Mouse (Mus musculus) hindbrain, embryonic 12.5 days (tissue): ENCODE data around the gene Repin1. TPM values are rescaled to one million over a fixed set of nuclear protein-coding genes. Genes with fewer than 3 reads are reported as not detected.

Source experiments
- ATAC-seq: fragments of 200-750 bp; cut with Nextera tagmentation; 2 replicates; pipeline ENCODE4 v1.8.0; 2017; ENCODE audit warnings: moderate TSS enrichment; ENCODE audit not compliant: low FRiP score
- H3K27ac ChIP-seq: fragments of 300-500 bp; sonication (generic); 2 replicates; pipeline ENCODE4 v1.5.1; 2016; ENCODE audit warnings: mild to moderate bottlenecking
- H3K27me3 ChIP-seq: fragments of 300-500 bp; sonication (generic); 2 replicates; pipeline ENCODE4 v1.6.1; 2016; ENCODE audit warnings: mild to moderate bottlenecking
- H3K36me3 ChIP-seq: fragments of 300-500 bp; sonication (generic); 2 replicates; pipeline ENCODE4 v1.6.1; 2016; ENCODE audit warnings: mild to moderate bottlenecking
- H3K4me1 ChIP-seq: fragments of 300-500 bp; sonication (generic); 2 replicates; pipeline ENCODE4 v1.6.1; 2016
- H3K4me2 ChIP-seq: fragments of 300-500 bp; sonication (generic); replicated peaks from 2 replicates; pipeline ENCODE4 v1.6.1; 2016; ENCODE audit warnings: mild to moderate bottlenecking
- H3K4me3 ChIP-seq: fragments of 300-500 bp; sonication (generic); 2 replicates; pipeline ENCODE4 v1.5.1; 2016; ENCODE audit warnings: mild to moderate bottlenecking
- H3K9ac ChIP-seq: fragments of 300-500 bp; sonication (generic); 2 replicates; pipeline ENCODE4 v1.6.1; 2016; ENCODE audit warnings: mild to moderate bottlenecking, moderate library complexity
- H3K9me3 ChIP-seq: fragments of 300-500 bp; sonication (generic); replicated peaks from 2 replicates; pipeline ENCODE4 v1.6.1; 2016; ENCODE audit warnings: mild to moderate bottlenecking
- WGBS: fragments of 180-500 bp; shearing (Covaris S2); methylation state at CpG from one replicate; pipeline ENCODE4 v1.1.7; 2016; 5-methylcytosine and 5-hydroxymethylcytosine counted together
- polyA plus RNA-seq: library from polyadenylated mRNA; unstranded; fragments of >200 nt; fragmentation: Nextera tagmentation; extraction: Ambion mirVana; gene quantifications from 2 replicates; pipeline ENCODE4 v1.2.1, GENCODE M21; 2016

Gene Repin1
- polyA plus RNA-seq, 1 experiment from 2014 or later: 43.9 TPM

GRCm38 (mm10) chr6:48566312-48566711 lies 27.4 kb upstream of the Repin1 start:
- no peak overlapping the region for H3K9ac ChIP-seq
- no peak overlapping the region for H3K4me3 ChIP-seq
- H3K4me2 ChIP-seq: no peak overlapping the region
- no peak overlapping the region for H3K27ac ChIP-seq
- no peak for ATAC-seq
- peaks cover 32% of the 10 kb centered on the region for H3K36me3 ChIP-seq
- H3K9me3 ChIP-seq: no peaks in the 10 kb centered on the region
- H3K27me3 ChIP-seq: no peaks in the 10 kb centered on the region
- H3K4me1 ChIP-seq: 0 out of 2 replicates have a peak, but pooled peaks cover 5% of the 10 kb centered on the region
- 60% methylated on average over 5 of the region's 5 CpGs for WGBS

GRCm38 (mm10) chr6:48568036-48568984 lies 25.4 kb upstream of the Repin1 start:
- Histone ChIP-seq H3K36me3 (peaks cover 23% of the 10 kb centered on the region), H3K27me3 (no peaks in the 10 kb centered on the region), H3K27ac (no peak overlapping the region), H3K9me3 (no peaks in the 10 kb centered on the region), H3K4me3 (no peak overlapping the region), H3K4me1 (0 out of 2 replicates have a peak, but pooled peaks cover 5% of the 10 kb centered on the region), H3K4me2 (no peak overlapping the region), H3K9ac (no peak overlapping the region)
- WGBS: 86% methylated on average over 21 of the region's 21 CpGs
- ATAC-seq: no peak

GRCm38 (mm10) chr6:48569065-48569807 lies 24.4 kb upstream of the Repin1 start:
- Histone ChIP-seq H3K4me1 (0 out of 2 replicates have a peak, but pooled peaks cover 5% of the 10 kb centered on the region), H3K36me3 (peaks cover 19% of the 10 kb centered on the region), H3K9ac (no peak overlapping the region), H3K27me3 (no peaks in the 10 kb centered on the region), H3K4me2 (no peak overlapping the region), H3K4me3 (no peak overlapping the region), H3K9me3 (no peaks in the 10 kb centered on the region), H3K27ac (no peak overlapping the region)
- WGBS: 86% methylated on average over 7 of the region's 8 CpGs
- ATAC-seq: no peak

DNA sequence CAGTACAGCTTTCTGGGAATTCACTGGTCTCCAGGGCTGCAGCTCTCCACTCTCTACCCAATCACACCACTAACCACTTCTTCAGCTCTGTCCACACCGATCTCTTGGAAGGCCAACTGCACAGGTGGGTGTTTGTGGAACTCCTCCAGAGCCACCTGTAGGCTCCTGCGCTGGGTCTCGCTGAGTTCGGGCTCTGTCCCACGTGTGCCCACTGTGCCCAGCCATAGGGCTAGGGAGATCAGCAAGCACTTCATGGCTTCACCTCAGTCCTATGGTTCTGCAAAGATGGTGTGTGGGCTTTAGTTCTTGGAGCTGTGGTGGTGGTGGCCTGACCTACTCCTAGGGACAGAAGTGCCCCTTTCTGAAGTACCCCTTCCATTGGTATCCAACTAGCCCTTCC lies 21.7 kb upstream of the Repin1 start:
- 95% methylated on average over 5 of the region's 5 CpGs for WGBS
- no peaks in the 10 kb centered on the region for H3K27me3 ChIP-seq
- H3K9ac ChIP-seq: no peak overlapping the region
- no peak overlapping the region for H3K4me3 ChIP-seq
- no peak overlapping the region for H3K4me2 ChIP-seq
- no peaks in the 10 kb centered on the region for H3K4me1 ChIP-seq
- no peak for ATAC-seq
- peaks cover 10% of the 10 kb centered on the region for H3K36me3 ChIP-seq
- H3K27ac ChIP-seq: no peak overlapping the region
- no peaks in the 10 kb centered on the region for H3K9me3 ChIP-seq

DNA sequence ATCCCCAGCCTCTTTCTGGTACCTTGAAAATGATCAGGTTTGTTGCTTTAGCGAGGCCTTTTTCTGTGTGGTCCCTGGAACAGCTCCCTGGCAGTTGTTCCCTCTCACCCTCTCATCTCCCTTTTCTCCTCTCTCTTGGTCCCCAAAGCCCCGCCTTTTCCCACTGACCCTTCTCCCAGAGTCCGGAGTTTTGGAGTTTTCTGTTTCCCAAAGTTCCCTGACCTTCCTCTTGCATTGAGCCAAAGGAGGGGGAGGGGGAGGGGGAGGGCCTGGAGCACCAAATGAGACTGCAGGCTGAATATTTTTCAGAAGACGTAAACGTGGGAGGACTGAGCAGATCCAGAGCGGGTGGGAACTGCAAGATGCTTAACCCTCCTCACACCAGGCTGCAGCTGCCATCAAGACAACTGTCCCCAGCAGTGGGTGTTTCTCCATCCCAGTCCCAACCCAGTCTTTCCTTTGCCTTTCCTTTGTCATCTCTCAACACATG lies 21.1 kb upstream of the Repin1 start, which contains the start of gene Rarres2:
TSS of gene Rarres2 (minus strand) at position 218 of the 490 bp plus-strand sequence.
- Histone ChIP-seq H3K36me3 (peaks cover 10% of the 10 kb centered on the region), H3K27me3 (no peaks in the 10 kb centered on the region), H3K4me2 (no peak within 1 kb of the TSS), H3K9me3 (no peaks in the 10 kb centered on the region), H3K27ac (no peak within 1 kb of the TSS), H3K4me3 (no peak within 1 kb of the TSS), H3K9ac (no peak within 1 kb of the TSS), H3K4me1 (no peaks in the 10 kb centered on the region)
- ATAC-seq: no peak
- WGBS: 25% methylated on average over 6 of the region's 6 CpGs

GRCm38 (mm10) chr6:48573280-48573679 lies 20.4 kb upstream of the Repin1 start:
- H3K27me3 ChIP-seq: no peaks in the 10 kb centered on the region
- WGBS: 63% methylated on average over 10 of the region's 10 CpGs
- H3K4me3 ChIP-seq: no peak overlapping the region
- H3K4me2 ChIP-seq: no peak overlapping the region
- H3K27ac ChIP-seq: no peak overlapping the region
- H3K4me1 ChIP-seq: no peaks in the 10 kb centered on the region
- no peaks in the 10 kb centered on the region for H3K9me3 ChIP-seq
- no peak overlapping the region for H3K9ac ChIP-seq
- ATAC-seq: no peak
- H3K36me3 ChIP-seq: peaks cover 10% of the 10 kb centered on the region

GRCm38 (mm10) chr6:48573981-48574380 lies 19.7 kb upstream of the Repin1 start:
- Histone ChIP-seq H3K27ac (no peak overlapping the region), H3K4me1 (no peaks in the 10 kb centered on the region), H3K4me2 (no peak overlapping the region), H3K27me3 (no peaks in the 10 kb centered on the region), H3K36me3 (peaks cover 10% of the 10 kb centered on the region), H3K4me3 (no peak overlapping the region), H3K9ac (no peak overlapping the region), H3K9me3 (no peaks in the 10 kb centered on the region)
- no peak for ATAC-seq
- whole genome bisulfite sequencing: 81% methylated on average over 3 of the region's 3 CpGs

DNA sequence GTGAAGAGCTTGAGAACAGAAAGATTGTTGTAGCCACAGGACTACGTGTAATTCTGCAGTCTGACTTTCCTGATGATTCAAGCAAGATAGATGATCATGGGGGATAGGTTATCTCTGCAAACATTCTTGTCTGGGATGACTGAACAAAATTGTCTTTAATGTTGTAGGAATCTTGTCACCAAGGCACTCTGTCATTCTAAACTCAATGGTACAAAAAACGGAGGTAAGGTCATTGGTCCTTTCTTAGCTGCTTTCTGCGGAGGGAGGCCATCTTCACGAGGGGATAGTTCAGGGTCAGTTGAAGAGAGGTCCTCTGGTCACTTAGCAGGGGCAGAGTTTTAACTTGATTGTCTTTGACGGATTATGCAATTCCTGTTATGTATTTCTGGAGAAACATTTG lies 14.9 kb upstream of the Repin1 start:
- Histone ChIP-seq H3K9ac (no peak overlapping the region), H3K36me3 (no peaks in the 10 kb centered on the region), H3K27me3 (no peaks in the 10 kb centered on the region), H3K27ac (no peak overlapping the region), H3K4me1 (no peaks in the 10 kb centered on the region), H3K4me3 (no peak overlapping the region), H3K4me2 (no peak overlapping the region), H3K9me3 (no peaks in the 10 kb centered on the region)
- no peak for ATAC-seq
- WGBS: 68% methylated on average over 5 of the region's 5 CpGs

DNA sequence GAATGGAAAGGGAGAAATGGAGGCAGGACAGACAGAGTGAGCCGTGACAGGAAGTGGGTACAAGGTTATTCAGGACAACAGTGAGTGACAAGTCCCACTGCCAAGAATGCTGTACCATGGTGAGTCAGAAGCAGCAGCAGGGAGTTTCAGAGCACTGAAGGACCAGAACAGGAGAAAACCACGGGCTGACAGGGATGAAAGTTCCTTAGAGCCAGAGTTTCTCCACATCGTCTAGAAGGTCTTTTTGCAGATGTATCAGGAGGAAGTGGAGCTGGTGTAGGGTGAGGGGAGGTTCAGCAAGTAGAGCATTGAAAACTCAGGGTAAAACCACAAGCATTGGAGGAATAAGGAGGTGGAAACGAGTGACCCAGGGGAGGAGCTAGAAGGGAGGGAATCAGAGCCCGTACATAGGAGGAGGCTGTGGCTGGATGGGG lies 14.5 kb upstream of the Repin1 start:
- 42% methylated on average over 5 of the region's 5 CpGs for WGBS
- ATAC-seq: no peak
- Histone ChIP-seq H3K9ac (no peak overlapping the region), H3K27me3 (no peaks in the 10 kb centered on the region), H3K4me2 (no peak overlapping the region), H3K36me3 (no peaks in the 10 kb centered on the region), H3K4me1 (no peaks in the 10 kb centered on the region), H3K9me3 (no peaks in the 10 kb centered on the region), H3K4me3 (no peak overlapping the region), H3K27ac (no peak overlapping the region)

- Histone ChIP-seq H3K9ac (no peak overlapping the region), H3K4me1 (no peaks in the 10 kb centered on the region)
These were observed 12.4 kb upstream of the Repin1 start for GRCm38 (mm10) chr6:48581257-48581656.

GRCm38 (mm10) chr6:48582037-48582436 lies 11.6 kb upstream of the Repin1 start:
- H3K4me1 ChIP-seq: no peaks in the 10 kb centered on the region
- no peak for ATAC-seq
- no peaks in the 10 kb centered on the region for H3K9me3 ChIP-seq
- no peak overlapping the region for H3K4me3 ChIP-seq
- WGBS: 72% methylated on average over 3 of the region's 3 CpGs
- H3K27me3 ChIP-seq: no peaks in the 10 kb centered on the region
- no peak overlapping the region for H3K9ac ChIP-seq
- no peaks in the 10 kb centered on the region for H3K36me3 ChIP-seq
- no peak overlapping the region for H3K4me2 ChIP-seq
- H3K27ac ChIP-seq: no peak overlapping the region

More at GRCm38 (mm10) chr6:48581257-48581656, 12.4 kb upstream of the Repin1 start:
- Histone ChIP-seq H3K4me2 (no peak overlapping the region), H3K36me3 (no peaks in the 10 kb centered on the region), H3K27ac (no peak overlapping the region), H3K4me3 (no peak overlapping the region), H3K9me3 (no peaks in the 10 kb centered on the region), H3K27me3 (no peaks in the 10 kb centered on the region)
- ATAC-seq: no peak
- WGBS: 35% methylated on average over 3 of the region's 3 CpGs

GRCm38 (mm10) chr6:48589194-48589750 lies 4.4 kb upstream of the Repin1 start, which contains the start of gene Gm45021:
Gene Gm45021, plus strand, starts transcription at chr6:48589610.
- Histone ChIP-seq H3K4me3 (no peak within 1 kb of the TSS), H3K9ac (no peak within 1 kb of the TSS), H3K27me3 (no peaks in the 10 kb centered on the region), H3K4me1 (peaks cover 6% of the 10 kb centered on the region), H3K9me3 (no peaks in the 10 kb centered on the region), H3K4me2 (no peak within 1 kb of the TSS), H3K27ac (no peak within 1 kb of the TSS), H3K36me3 (no peaks in the 10 kb centered on the region)
- WGBS: 63% methylated on average over 6 of the region's 6 CpGs
- ATAC-seq: no peak
